Mouse (Mus musculus) brain, embryonic 14.5 days (tissue): ENCODE measurements around the gene Pfkm. TPM values are rescaled to one million over a fixed set of nuclear protein-coding genes. Genes with fewer than 3 reads are reported as not detected.

Source experiments
- DNase-seq: peaks from one replicate; pipeline ENCODE4 v3.0.0-alpha.2; 2011; ENCODE audit warnings: low read depth
- CTCF ChIP-seq: fragments of 200-500 bp; IDR thresholded peaks from 2 replicates; pipeline ENCODE4 v1.5.1; 2012; ENCODE audit warnings: inconsistent platforms, mild to moderate bottlenecking, moderate library complexity, borderline replicate concordance; ENCODE audit not compliant: insufficient read depth, insufficient read length; ENCODE audit errors: extremely low read depth
- POLR2A ChIP-seq: fragments of 200-500 bp; IDR thresholded peaks from 2 replicates; pipeline ENCODE4 v1.6.1; 2012; ENCODE audit warnings: mild to moderate bottlenecking, inconsistent platforms, borderline replicate concordance; ENCODE audit not compliant: poor library complexity, insufficient read depth, insufficient read length, severe bottlenecking; ENCODE audit errors: extremely low read depth
- polyA plus RNA-seq: library from polyadenylated mRNA; depleted of rRNA; stranded (reverse); fragments of >200 nt; gene quantifications from 2 replicates; pipeline ENCODE4 v1.2.3, GENCODE M21; 2012

Pfkm gene
- polyA plus RNA-seq, 1 experiment = 96.7 TPM

GRCm38 (mm10) chr15:98075034-98075433 lies 17.4 kb upstream of the Pfkm start:
- DNase-seq = no peak
- TF ChIP-seq POLR2A (no peak), CTCF (no peak)

DNA sequence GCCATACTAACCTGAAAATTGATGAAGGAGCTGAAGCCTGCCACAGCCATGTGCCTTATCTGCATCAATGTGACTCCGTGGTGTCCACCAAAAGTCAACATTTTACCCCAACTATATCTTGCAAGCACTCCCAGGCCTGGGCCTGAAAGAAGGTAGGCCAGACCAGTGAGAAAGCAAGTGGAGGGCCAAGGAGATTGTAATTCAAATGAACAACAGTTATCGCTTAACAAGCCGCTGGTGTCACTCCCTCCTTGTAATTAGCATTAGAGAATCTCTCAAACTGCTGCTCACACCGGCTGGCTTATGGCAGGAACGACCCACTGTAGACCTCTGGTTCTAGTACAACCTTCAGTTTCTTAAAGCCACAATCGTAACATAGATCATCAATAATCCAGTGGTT lies 15.5 kb upstream of the Pfkm start:
- no peak for DNase-seq
- TF ChIP-seq POLR2A (no peak), CTCF (no peak)

- TF ChIP-seq POLR2A (no peak), CTCF (no peak)
Observed at GRCm38 (mm10) chr15:98088889-98089288, 3.5 kb upstream of the Pfkm start.

GRCm38 (mm10) chr15:98089421-98090183 lies 2.8 kb upstream of the Pfkm start:
- TF ChIP-seq POLR2A (no peak), CTCF (peak; percentile 45; the same call in 1 of the 2 replicates)
- peak; percentile 13 for DNase-seq

More at GRCm38 (mm10) chr15:98088889-98089288, 3.5 kb upstream of the Pfkm start:
- DNase-seq = no peak

- DNase-seq = no peak
- no peak for TF ChIP-seq CTCF
- TF ChIP-seq POLR2A = no peak
Observed at GRCm38 (mm10) chr15:98091841-98092240, 548 bp upstream of the Pfkm start.

- peak; percentile 95 for DNase-seq
- TF ChIP-seq CTCF (no peak), POLR2A (peak; percentile 34)
Observed at GRCm38 (mm10) chr15:98093121-98094011, 977 bp downstream of the Pfkm start, which contains the start of gene Senp1. Gene Senp1, minus strand, starts transcription at chr15:98093744.

DNA sequence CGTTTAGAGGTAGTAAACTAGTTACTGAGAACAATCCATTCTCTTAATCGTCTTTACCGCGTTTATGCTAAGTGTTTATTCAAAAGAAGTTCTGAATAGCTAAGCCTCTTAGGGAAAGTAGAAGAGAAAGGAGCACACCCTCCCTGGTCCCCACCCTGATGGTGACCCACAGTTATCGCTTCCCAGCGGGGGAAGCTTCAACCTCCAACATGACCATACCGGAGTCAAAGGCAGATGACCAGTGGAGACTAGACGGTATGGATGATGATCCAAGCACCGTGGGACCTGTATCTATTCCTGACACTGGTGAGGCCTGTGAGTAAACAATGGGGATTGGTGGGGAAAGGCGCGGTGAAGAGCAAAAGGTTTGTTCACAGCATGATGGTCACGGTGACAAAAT lies 2.5 kb downstream of the Pfkm start:
- DNase-seq = no peak
- no peak for TF ChIP-seq CTCF
- no peak for TF ChIP-seq POLR2A

DNA sequence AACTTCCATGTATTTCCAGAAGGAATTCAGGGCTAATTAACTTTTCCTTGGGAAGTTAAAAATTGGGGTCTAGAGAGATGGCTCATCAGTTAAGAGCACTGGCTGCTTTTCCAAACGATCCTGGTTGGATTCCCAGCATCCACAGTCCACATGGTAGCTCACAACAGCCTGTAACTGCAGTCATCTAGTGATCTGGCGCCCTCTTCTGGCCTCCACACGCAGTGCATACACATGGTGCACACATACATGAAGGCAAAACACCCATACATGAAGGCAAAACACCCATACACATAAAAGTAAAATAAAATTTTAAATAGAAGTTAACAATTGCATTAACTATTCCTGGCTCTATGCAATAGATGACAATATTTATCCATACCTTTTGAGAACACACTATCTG lies 4.6 kb downstream of the Pfkm start:
- no peak for DNase-seq
- TF ChIP-seq CTCF (peak; percentile 12; the same call in 1 of the 2 replicates), POLR2A (no peak)

GRCm38 (mm10) chr15:98098519-98098918 lies 6.1 kb downstream of the Pfkm start:
- peak; percentile 4 for DNase-seq
- TF ChIP-seq POLR2A (no peak), CTCF (no peak)

- TF ChIP-seq POLR2A (no peak), CTCF (no peak)
- DNase-seq = no peak
Observed at GRCm38 (mm10) chr15:98102401-98102800, 10.0 kb downstream of the Pfkm start.

DNA sequence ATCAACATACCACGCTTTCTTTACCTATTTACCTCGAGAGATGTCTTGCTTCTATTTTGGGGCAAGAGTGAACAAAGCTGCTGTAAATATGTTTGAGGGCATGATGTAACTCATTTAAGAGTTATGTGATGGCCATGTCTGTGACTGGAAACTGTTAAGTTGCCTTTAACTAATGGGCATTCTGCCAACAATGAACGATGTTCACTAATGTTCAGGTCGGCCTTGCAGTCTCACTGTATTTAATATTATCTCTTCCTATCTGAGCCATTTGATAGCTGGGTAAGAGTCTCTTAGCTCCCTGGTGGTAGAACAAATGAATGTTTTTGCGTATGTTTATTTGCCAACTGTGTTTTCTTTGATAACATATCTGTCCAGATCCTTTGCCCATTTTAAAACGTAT lies 14.1 kb downstream of the Pfkm start:
- TF ChIP-seq POLR2A = no peak
- TF ChIP-seq CTCF = no peak

GRCm38 (mm10) chr15:98107230-98107629 lies 14.8 kb downstream of the Pfkm start:
- TF ChIP-seq POLR2A (no peak), CTCF (no peak)
- DNase-seq = no peak

More for the DNA sequence above, 14.1 kb downstream of the Pfkm start:
- no peak for DNase-seq
